20 mouse cellular contexts compared by ENCODE assay signal in genomic region chr2:38380136-38381083, GRCm38 (mm10). TPM values are rescaled to one million over a fixed set of nuclear protein-coding genes. Genes with fewer than 3 reads are reported as not detected.
A peak's percentile ranks its signal among the peaks of the same experiment; 100 is the strongest.
DNase-seq lines count a peak whose midpoint lies in the region; ATAC-seq and TF ChIP-seq lines count a peak whose summit lies in the region.
"Had no signal": no experiment of that assay in that cellular context is flagged by ENCODE, and none has a peak within 500 bp of the region (broad histone marks: within the 10 kb centered on the region; RNA-seq: fewer than 3 reads in every experiment).

No protein-coding gene starts in this region.

- no peak overlapping the region for H3K27ac ChIP-seq in layer of hippocampus, adult 2 months
- no peak overlapping the region for H3K27ac ChIP-seq in intestine, embryonic 16.5 days (ENCODE audit: low read length)
- H3K27ac ChIP-seq: embryonic facial prominence, embryonic 10.5 days; embryonic facial prominence, embryonic 12.5 days; forebrain, embryonic 13.5 days had no signal

- no peak overlapping the region for H3K4me3 ChIP-seq in layer of hippocampus, adult 2 months
- H3K4me3 ChIP-seq in intestine, embryonic 16.5 days (ENCODE audit: low read length), result no peak overlapping the region

- H3K9ac ChIP-seq in intestine, embryonic 16.5 days (ENCODE audit: low read depth, low read length), result no peak overlapping the region
- H3K9ac ChIP-seq: embryonic facial prominence, embryonic 12.5 days had no signal

- no peaks in the 10 kb centered on the region for H3K36me3 ChIP-seq in intestine, embryonic 16.5 days (ENCODE audit: control insufficient read depth, insufficient read depth, low read length)
- H3K36me3 ChIP-seq: embryonic facial prominence, embryonic 10.5 days; embryonic facial prominence, embryonic 12.5 days; G1E had no signal

- DNase-seq in cerebellum, adult 9-10 months, result peak; percentile 25
- DNase-seq in cerebellum, adult 18-20 months, result no peak
- DNase-seq in layer of hippocampus, adult 2 months (ENCODE audit: low spot score in 2 of 2), result peak; percentile 37 to 61
- DNase-seq in layer of hippocampus, adult 9-10 months (ENCODE audit: low spot score), result no peak
- DNase-seq: adrenal gland, adult 8-10 months; adrenal gland, postnatal 14 days; adrenal gland, postnatal 36 days; B cell, adult 2 months; cerebellum, adult 11-12 months had no signal

- no peak for ATAC-seq in intestine, embryonic 16.5 days
- ATAC-seq: CD4-positive, CD25-positive, alpha-beta regulatory T cell, adult 4 months; forebrain, embryonic 13.5 days; forebrain, embryonic 16.5 days; Patski had no signal

- 38% methylated on average over 10 of the region's 10 CpGs for WGBS in intestine, embryonic 16.5 days

- H3K4me1 ChIP-seq in intestine, embryonic 16.5 days (ENCODE audit: control insufficient read depth, insufficient read depth, low read length), result 0 out of 2 replicates have a peak, but pooled peaks cover 4% of the 10 kb centered on the region

- no peak overlapping the region for H3K4me2 ChIP-seq in intestine, embryonic 16.5 days (ENCODE audit: low read depth, low read length)

- H3K9me3 ChIP-seq in intestine, embryonic 16.5 days (ENCODE audit: control insufficient read depth, low read length), result no peaks in the 10 kb centered on the region
- H3K9me3 ChIP-seq: embryonic facial prominence, embryonic 10.5 days; embryonic facial prominence, embryonic 12.5 days; forebrain, embryonic 13.5 days; G1E had no signal

- no peak for TF ChIP-seq CTCF in layer of hippocampus, adult 2 months (conservative IDR thresholded peaks at IDR 0.05)

- H3K27me3 ChIP-seq in intestine, embryonic 16.5 days (replicated peaks; ENCODE audit: control insufficient read depth, insufficient read depth, low read length), result peaks cover 28% of the 10 kb centered on the region
- H3K27me3 ChIP-seq: CH12.LX, Patski had no signal

RNA-seq across cellular contexts. Expression of gene Lhx2, which starts 41.3 kb away (rescaled TPM):
- 10 to 100 TPM; 96.6 to 99.5 TPM for total RNA-seq in layer of hippocampus, adult 2 months (2021)
- polyA plus RNA-seq in intestine, embryonic 16.5 days (2015; fragmentation: Nextera tagmentation; extraction: Ambion mirVana), result 0.05 TPM in 1 of 2 replicates, not detected in the other
- total RNA-seq: adrenal gland, adult 18-20 months; adrenal gland, adult 8-10 months; adrenal gland, postnatal 36 days had no signal
- polyA plus RNA-seq: activated CD4-positive, CD25-positive, alpha-beta regulatory T cell, adult 4 months; CD4-positive, CD25-positive, alpha-beta regulatory T cell, adult 4 months had no signal

Comparison
In these comparisons a context has a peak if more than half of its experiments do, and no peak if none do; other contexts are left out.
1. DNase-seq: peak in cerebellum, adult 9-10 months (single experiment) and layer of hippocampus, adult 2 months (2 of 2); none in cerebellum, adult 18-20 months (0 of 2) and layer of hippocampus, adult 9-10 months (single experiment).